Mouse (Mus musculus) right cerebral cortex, postnatal 10 days (tissue): ENCODE measurements at regions not wholly inside any gene's neighbourhood (a gene's known extent, or its start where the extent isn't known, plus 50 kb on each side); places are given as distances from the start of the nearest gene placed in this dataset.

Experiments used
- DNase-seq, 2 experiments: peaks; one replicate each; pipeline ENCODE4 v3.0.0; 2021; ENCODE audit warnings: low spot score in 2 of 2

DNA sequence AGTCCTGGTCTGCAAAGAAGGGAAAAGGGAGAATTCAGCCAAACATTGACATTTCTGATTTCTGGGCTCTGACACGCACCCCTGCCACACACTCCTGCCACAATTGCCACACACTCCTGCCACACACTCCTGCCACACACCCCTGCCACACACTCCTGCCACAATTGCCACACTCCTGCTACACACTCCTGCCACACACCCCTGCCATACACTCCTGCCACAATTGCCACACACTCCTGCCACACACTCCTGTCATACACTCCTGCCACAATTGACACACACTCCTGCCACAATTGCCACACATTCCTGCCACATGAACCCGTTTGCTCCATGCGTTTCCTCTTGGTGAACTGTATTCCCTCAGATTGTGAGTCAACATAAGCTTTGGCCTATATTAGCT lies 130.0 kb upstream of the Gm9833 start:
- DNase-seq, result no peak

DNA sequence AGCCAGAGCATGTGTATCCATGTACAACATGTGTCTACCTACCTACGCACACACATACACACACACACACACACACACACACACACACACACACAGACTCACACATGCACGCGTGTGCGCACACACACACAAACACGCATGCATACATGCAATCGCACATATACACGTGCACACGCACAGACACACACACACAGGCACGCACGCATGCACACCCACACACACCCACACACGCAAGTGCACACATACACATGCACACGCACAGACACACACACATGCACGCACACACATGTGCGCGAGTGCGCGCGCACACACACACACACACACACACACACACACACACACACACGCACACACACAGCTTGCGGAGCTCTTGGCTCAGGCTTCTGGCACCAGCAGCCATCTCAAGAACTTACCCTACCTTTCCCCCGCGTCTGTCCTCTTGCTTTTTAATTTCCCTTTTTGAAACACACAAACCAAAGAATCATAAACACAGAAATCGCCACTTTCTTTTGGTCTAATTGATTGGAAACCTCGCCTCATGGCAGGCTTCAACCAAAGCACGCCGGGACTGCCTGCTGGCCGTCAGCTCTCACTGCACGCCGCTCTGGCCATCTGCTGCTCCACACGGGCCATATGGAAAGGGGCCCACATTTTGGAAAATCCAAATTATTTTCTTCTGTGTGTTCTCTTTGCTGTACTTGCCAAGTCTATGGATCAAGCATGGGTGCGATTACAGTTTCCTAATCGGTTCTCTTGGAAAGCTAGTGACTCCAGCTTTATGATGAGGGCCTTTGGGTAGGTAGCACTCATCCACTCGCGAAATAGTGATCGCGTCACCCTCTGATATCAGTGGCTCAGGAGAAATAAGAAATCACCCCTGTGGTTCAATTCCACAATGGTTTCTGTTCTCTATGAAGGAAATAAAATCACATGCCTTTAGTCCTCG lies 127.9 kb upstream of the Gm9833 start:
- DNase-seq, result no peak

DNA sequence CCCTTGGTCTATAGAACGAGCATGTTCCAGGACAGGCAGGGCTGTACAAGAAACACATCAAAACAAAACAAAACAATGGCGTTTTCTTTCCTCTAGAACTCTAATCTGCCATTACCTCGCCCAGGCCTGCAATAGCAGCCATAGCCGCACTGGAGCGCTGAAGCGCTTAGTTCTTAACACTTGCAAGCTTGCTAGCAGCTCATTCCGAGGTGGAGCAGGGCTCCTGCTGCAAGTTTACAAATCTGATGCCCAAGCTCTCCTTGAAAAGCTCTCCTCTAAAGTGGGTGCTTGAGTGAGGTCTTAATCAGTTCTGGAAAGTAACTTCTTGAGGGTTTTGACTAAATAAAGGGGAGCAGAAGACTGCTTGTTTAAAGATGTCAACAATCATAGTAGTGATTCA lies 127.2 kb upstream of the Gm9833 start:
- peak; percentile 65 to 66 for DNase-seq
